Mouse (Mus musculus) neutrophil, adult 5-6 weeks (primary cell): Measurements from ENCODE around the gene Tnfsf14. TPM values are rescaled to one million over a fixed set of nuclear protein-coding genes. Genes with fewer than 3 reads are reported as not detected.

Experiments used
- ATAC-seq: fragments of 151-379, 151-347 bp; 2 replicates; pipeline ENCODE4 v1.8.0; 2017; ENCODE audit warnings: mild to moderate bottlenecking, moderate TSS enrichment; ENCODE audit not compliant: insufficient number of reproducible peaks, poor library complexity, low FRiP score, severe bottlenecking; ENCODE audit errors: extremely low read depth
- total RNA-seq: library from RNA; stranded (forward); fragments of 200-1000 nt; gene quantifications from 2 replicates; pipeline ENCODE4 v1.2.3, GENCODE M21; 2017

Gene Tnfsf14
- total RNA-seq: 79.1 and 86.9 TPM in 2 replicates

GRCm38 (mm10) chr17:57194041-57194507, at the start of gene Tnfsf14:
Gene Tnfsf14, minus strand, starts transcription at chr17:57194177.
- ATAC-seq: peak; percentile 67

GRCm38 (mm10) chr17:57237181-57237580, 43.2 kb upstream of the Tnfsf14 start:
- no peak for ATAC-seq

- no peak for ATAC-seq
These were observed 41.8 kb upstream of the Tnfsf14 start for GRCm38 (mm10) chr17:57235803-57236202.

- ATAC-seq: no peak
These were observed 40.4 kb upstream of the Tnfsf14 start for GRCm38 (mm10) chr17:57234254-57234928.

GRCm38 (mm10) chr17:57233038-57233437, 39.1 kb upstream of the Tnfsf14 start:
- ATAC-seq: no peak

- ATAC-seq: no peak
These were observed 38.2 kb upstream of the Tnfsf14 start for GRCm38 (mm10) chr17:57232200-57232599.

- no peak for ATAC-seq
These were observed 37.4 kb upstream of the Tnfsf14 start for GRCm38 (mm10) chr17:57231321-57231771.

GRCm38 (mm10) chr17:57230728-57231125, 36.8 kb upstream of the Tnfsf14 start:
- no peak for ATAC-seq

GRCm38 (mm10) chr17:57229851-57230727, 36.1 kb upstream of the Tnfsf14 start:
- ATAC-seq: peak; percentile 14; the same call in 1 of the 2 replicates

- ATAC-seq: no peak
These were observed 34.9 kb upstream of the Tnfsf14 start for GRCm38 (mm10) chr17:57228873-57229272.

GRCm38 (mm10) chr17:57228014-57228413, 34.0 kb upstream of the Tnfsf14 start, which contains the start of gene C3:
Gene C3, minus strand, starts transcription at chr17:57228136.
- peak; percentile 50 for ATAC-seq

GRCm38 (mm10) chr17:57227468-57227867, 33.5 kb upstream of the Tnfsf14 start:
- ATAC-seq: no peak

- ATAC-seq: no peak
These were observed 29.3 kb upstream of the Tnfsf14 start for GRCm38 (mm10) chr17:57223313-57223712.

- ATAC-seq: no peak
These were observed 27.9 kb upstream of the Tnfsf14 start for GRCm38 (mm10) chr17:57221911-57222310.

- no peak for ATAC-seq
These were observed 25.9 kb upstream of the Tnfsf14 start for GRCm38 (mm10) chr17:57219884-57220207.

GRCm38 (mm10) chr17:57219167-57219883, 25.3 kb upstream of the Tnfsf14 start:
- ATAC-seq: peak; percentile 43; the same call in 1 of the 2 replicates

GRCm38 (mm10) chr17:57218335-57218900, 24.4 kb upstream of the Tnfsf14 start:
- no peak for ATAC-seq

- no peak for ATAC-seq
These were observed 20.9 kb upstream of the Tnfsf14 start for GRCm38 (mm10) chr17:57214676-57215387.
